Mouse (Mus musculus) embryonic fibroblast, embryonic 13.5 days (primary cell): ENCODE data around the gene Glod5.

ENCODE experiments used
- CTCF ChIP-seq: IDR thresholded peaks from 2 replicates; pipeline ENCODE4 v1.5.1; 2011; ENCODE audit warnings: mild to moderate bottlenecking, control low read depth, low read length, moderate library complexity, borderline replicate concordance; ENCODE audit not compliant: insufficient read depth
- POLR2A ChIP-seq: IDR thresholded peaks from 2 replicates; pipeline ENCODE4 v1.6.1; 2011; ENCODE audit warnings: low read depth, mild to moderate bottlenecking, control low read depth, low read length, moderate library complexity

DNA sequence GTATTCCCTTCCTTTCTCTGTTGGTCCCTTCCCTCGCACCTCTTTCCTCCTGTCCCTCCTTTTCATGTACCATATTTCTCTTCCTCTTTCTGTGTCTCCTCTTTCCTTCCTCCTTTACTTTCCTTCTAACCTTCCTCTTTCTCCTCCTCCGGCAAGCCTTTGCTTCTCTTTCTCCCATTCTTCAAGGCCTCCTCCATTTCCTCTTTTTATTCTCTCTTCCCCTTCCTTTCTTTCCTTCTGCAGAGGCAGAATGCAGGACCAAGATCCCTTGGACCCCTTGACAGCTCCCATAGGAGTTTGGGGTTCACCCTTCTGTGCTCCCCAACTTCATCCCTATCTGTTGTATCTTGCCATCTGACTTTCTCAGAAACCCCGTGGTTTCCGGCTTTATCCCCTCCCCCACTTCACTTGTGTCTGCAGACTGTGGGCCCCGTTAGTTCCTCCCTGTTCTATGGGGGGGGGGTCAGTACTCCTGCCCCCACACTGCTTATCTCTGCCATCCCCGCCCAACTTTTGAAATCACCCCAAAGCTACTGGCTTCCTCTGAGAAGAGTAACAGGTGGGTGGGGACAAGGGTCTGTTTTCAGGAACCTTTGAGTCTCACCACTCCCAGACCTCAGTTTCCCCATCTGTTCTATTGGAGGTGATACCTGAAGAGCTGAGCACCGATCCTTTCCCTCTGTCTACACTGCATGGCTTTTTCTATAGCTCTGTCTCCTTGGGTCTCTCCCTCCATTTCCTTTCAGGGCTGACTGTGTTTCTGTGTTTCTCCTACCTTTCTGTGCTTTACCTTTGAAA is 54.3 kb downstream of the Glod5 start:
- TF ChIP-seq POLR2A (no peak), CTCF (no peak)
